Mouse (Mus musculus) right cerebral cortex, postnatal 14 days (tissue): ENCODE results near the gene Rnf182.

Experiments used
- DNase-seq: peaks from one replicate; pipeline ENCODE4 v3.0.0; 2022

The Rnf182 gene

GRCm38 (mm10) chr13:43704533-43705116 is 89.1 kb downstream of the Rnf182 start:
- no peak for DNase-seq

DNA sequence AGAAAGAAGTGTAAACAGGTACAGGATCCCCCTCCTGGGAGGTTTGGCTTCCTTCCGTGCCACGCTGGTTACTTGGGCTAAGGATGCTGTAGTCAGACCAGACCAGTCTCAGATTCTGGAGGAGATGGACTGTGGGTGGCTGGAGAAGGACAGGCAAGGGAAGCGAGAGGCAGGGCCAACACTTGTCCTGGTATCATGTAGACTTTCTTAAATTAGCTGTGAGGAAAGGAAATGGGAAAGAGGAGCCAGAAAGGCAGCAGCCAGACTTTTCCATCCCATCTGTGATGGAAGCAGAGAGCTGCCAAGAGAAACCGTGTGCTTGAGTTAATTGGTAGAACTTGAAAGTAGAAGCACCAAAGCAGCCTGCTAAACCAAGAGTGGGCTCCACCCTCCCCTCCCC is 90.9 kb downstream of the Rnf182 start:
- no peak for DNase-seq

DNA sequence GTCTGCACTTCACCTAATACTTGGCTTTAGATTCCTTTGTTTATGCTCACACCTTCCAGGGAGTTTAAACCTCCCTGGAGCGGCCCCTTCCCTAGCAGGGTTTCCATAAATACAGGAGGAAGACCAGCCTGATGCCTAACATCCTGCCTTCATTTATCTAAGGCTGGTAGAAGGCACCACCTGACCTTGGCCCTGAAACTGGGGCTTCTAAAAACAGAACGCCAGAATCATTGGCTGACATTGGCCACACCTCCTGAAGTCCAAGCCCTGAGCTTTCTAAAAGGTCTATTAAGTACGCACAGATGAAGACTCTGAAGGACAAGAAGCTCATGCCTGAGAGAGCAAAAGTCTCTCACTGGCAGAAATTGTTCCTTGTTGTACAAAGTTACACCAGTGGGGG is 94.0 kb downstream of the Rnf182 start:
- no peak for DNase-seq

GRCm38 (mm10) chr13:43711708-43712314 is 96.3 kb downstream of the Rnf182 start:
- peak; percentile 26 for DNase-seq

- no peak for DNase-seq
These were observed 99.2 kb downstream of the Rnf182 start for GRCm38 (mm10) chr13:43714741-43715140.

- DNase-seq = no peak
These were observed 100.0 kb downstream of the Rnf182 start for GRCm38 (mm10) chr13:43715466-43715865.

- DNase-seq = no peak
These were observed 101.1 kb downstream of the Rnf182 start for GRCm38 (mm10) chr13:43716514-43717036.

GRCm38 (mm10) chr13:43718173-43718572 is 102.7 kb downstream of the Rnf182 start:
- no peak for DNase-seq

DNA sequence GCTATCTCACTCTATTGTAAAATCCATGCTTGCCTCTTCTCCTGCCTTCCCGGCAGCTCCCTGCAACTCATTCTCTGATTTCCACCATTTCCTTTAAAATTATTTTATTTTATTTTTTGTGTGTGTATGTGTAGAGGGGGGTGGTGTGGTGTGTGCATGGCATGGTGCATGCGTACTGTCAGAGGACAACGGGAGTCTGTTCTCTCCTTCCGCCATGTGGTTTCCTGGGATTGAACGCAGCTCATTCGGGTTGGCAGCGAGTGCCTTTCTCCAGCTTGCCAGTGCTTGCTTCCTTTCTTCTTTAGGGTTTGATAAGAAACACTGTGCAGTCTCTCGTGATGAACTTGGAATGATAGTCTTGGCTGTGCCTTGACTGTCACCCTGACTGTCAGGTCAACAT is 105.0 kb downstream of the Rnf182 start:
- DNase-seq = no peak
